Mouse (Mus musculus) CH12.LX (cell line): ENCODE data around the gene Mfap3. TPM values are rescaled to one million over a fixed set of nuclear protein-coding genes. Genes with fewer than 3 reads are reported as not detected.

Experiments used
- DNase-seq: peaks from one replicate; pipeline ENCODE4 v3.0.0-alpha.2; 2013; ENCODE audit errors: extremely low read depth
- H3K27ac ChIP-seq: 2 replicates; pipeline ENCODE4 v1.5.1; 2012; ENCODE audit warnings: low read depth, mild to moderate bottlenecking, control low read depth, moderate library complexity; ENCODE audit not compliant: insufficient read depth
- H3K27me3 ChIP-seq: replicated peaks from 2 replicates; pipeline ENCODE3; 2012; ENCODE audit warnings: inconsistent platforms
- H3K36me3 ChIP-seq, 2 experiments: replicated peaks in 1 of 2; 2 replicates each; pipeline versions ENCODE3 to v1.6.1; 2012; ENCODE audit warnings: inconsistent platforms in 1 of 2, low read length in 1 of 2, mild to moderate bottlenecking in 1 of 2, mixed read lengths in 1 of 2, moderate library complexity in 1 of 2; ENCODE audit not compliant: control insufficient read depth in 1 of 2, insufficient read depth in 1 of 2
- H3K4me1 ChIP-seq, 2 experiments: 2 replicates each; pipeline ENCODE4 v1.6.1; 2012; ENCODE audit warnings: inconsistent platforms in 1 of 2, moderate library complexity in 1 of 2; ENCODE audit not compliant: insufficient read depth in 2 of 2, control insufficient read depth in 1 of 2
- H3K4me2 ChIP-seq: 2 replicates; pipeline ENCODE4 v1.6.1; 2012; ENCODE audit warnings: low read depth, mild to moderate bottlenecking, control low read depth; ENCODE audit not compliant: poor library complexity, insufficient read depth, severe bottlenecking
- H3K4me3 ChIP-seq, 3 experiments: fragments of 150-350 bp in 1 of 3; sonication (generic) in 1 of 3; replicated peaks in 1 of 3; 2 replicates each; pipeline versions ENCODE3 to v1.5.1; 2011 to 2012; ENCODE audit warnings: low read depth in 2 of 3, low read length in 2 of 3, mild to moderate bottlenecking in 2 of 3, moderate library complexity in 2 of 3, control low read depth in 1 of 3, improper control_type of control experiment in 1 of 3, inconsistent platforms in 1 of 3, mixed read lengths in 1 of 3; ENCODE audit not compliant: poor library complexity in 1 of 3
- H3K79me2 ChIP-seq: replicated peaks from 2 replicates; pipeline ENCODE4 v1.6.1; 2012; ENCODE audit warnings: mild to moderate bottlenecking, moderate library complexity; ENCODE audit not compliant: control insufficient read depth, poor library complexity, insufficient read depth, severe bottlenecking; ENCODE audit errors: extremely low read depth
- H3K9ac ChIP-seq: 2 replicates; pipeline ENCODE4 v1.6.1; 2012; ENCODE audit warnings: low read depth, mild to moderate bottlenecking, control low read depth, moderate library complexity; ENCODE audit not compliant: insufficient read depth
- H3K9me3 ChIP-seq: replicated peaks from 2 replicates; pipeline ENCODE3; 2012; ENCODE audit warnings: low read length, inconsistent platforms, mixed read lengths
- CHD2 ChIP-seq: IDR thresholded peaks from 2 replicates; pipeline ENCODE4 v1.6.1; 2011; ENCODE audit warnings: low read length, improper control_type of control experiment
- CTCF ChIP-seq, 2 experiments: IDR thresholded peaks in 1 of 2; conservative IDR thresholded peaks in 1 of 2; 2 replicates each; pipeline ENCODE4 v1.5.1; 2011 to 2012; ENCODE audit warnings: low read depth in 2 of 2, low read length in 2 of 2, improper control_type of control experiment in 1 of 2, inconsistent platforms in 1 of 2, mild to moderate bottlenecking in 1 of 2, moderate library complexity in 1 of 2
- E2F4 ChIP-seq: IDR thresholded peaks from 2 replicates; pipeline ENCODE4 v1.6.1; 2011; ENCODE audit warnings: low read depth, low read length, improper control_type of control experiment; ENCODE audit not compliant: insufficient replicate concordance
- ELF1 ChIP-seq: IDR thresholded peaks from 2 replicates; pipeline ENCODE4 v1.6.1; 2014; ENCODE audit warnings: low read depth, mild to moderate bottlenecking, inconsistent platforms, low read length, improper control_type of control experiment
- GABPA ChIP-seq: IDR thresholded peaks from 2 replicates; pipeline ENCODE4 v1.6.1; 2012; ENCODE audit warnings: low read depth, low read length, improper control_type of control experiment, inconsistent platforms; ENCODE audit not compliant: insufficient replicate concordance
- MAFK ChIP-seq: IDR thresholded peaks from 2 replicates; pipeline ENCODE4 v1.6.1; 2011; ENCODE audit warnings: low read length, improper control_type of control experiment; ENCODE audit not compliant: insufficient replicate concordance
- MAX ChIP-seq: IDR thresholded peaks from 2 replicates; pipeline ENCODE4 v1.6.1; 2011; ENCODE audit warnings: low read length, improper control_type of control experiment
- MYC ChIP-seq: IDR thresholded peaks from 2 replicates; pipeline ENCODE4 v1.6.1; 2011; ENCODE audit warnings: low read depth, mild to moderate bottlenecking, improper control_type of control experiment, low read length
- NELFE ChIP-seq: IDR thresholded peaks from 2 replicates; pipeline ENCODE4 v1.6.1; 2011; ENCODE audit warnings: low read depth, low read length, improper control_type of control experiment
- TCF12 ChIP-seq: IDR thresholded peaks from 2 replicates; pipeline ENCODE4 v1.6.1; 2014; ENCODE audit warnings: low read depth, mild to moderate bottlenecking, inconsistent platforms, low read length, improper control_type of control experiment
- UBTF ChIP-seq: IDR thresholded peaks from 2 replicates; pipeline ENCODE4 v1.6.1; 2012; ENCODE audit warnings: low read depth, mild to moderate bottlenecking, inconsistent platforms, low read length, improper control_type of control experiment, moderate library complexity
- USF1 ChIP-seq: IDR thresholded peaks from 2 replicates; pipeline ENCODE4 v1.6.1; 2014; ENCODE audit warnings: low read depth, mild to moderate bottlenecking, inconsistent platforms, low read length, improper control_type of control experiment
- ZKSCAN1 ChIP-seq: IDR thresholded peaks from 2 replicates; pipeline ENCODE4 v1.6.1; 2012; ENCODE audit warnings: low read depth, inconsistent platforms, low read length, improper control_type of control experiment, borderline replicate concordance
- ZNF384 ChIP-seq: IDR thresholded peaks from 2 replicates; pipeline ENCODE4 v1.6.1; 2012; ENCODE audit warnings: low read depth, low read length, improper control_type of control experiment, inconsistent platforms
- dilution Hi-C: fragments of 300-500 bp; cut with MboI; formaldehyde crosslinking; loops from 2 replicates; pipeline ENCODE4 v1.14.3; 2020; ENCODE audit warnings: low sequenced_read_pairs; ENCODE audit not compliant: extremely low pct_unique_long_range_greater_than_20kb, extremely low pct_ligation_motif_present
- in situ Hi-C: fragments of 300-500 bp; cut with MboI; formaldehyde crosslinking; loops from 3 replicates; pipeline ENCODE4 v1.14.3; 2019; ENCODE audit warnings: low sequenced_read_pairs, low pct_ligation_motif_present, low pct_unique_long_range_greater_than_20kb, mixed read lengths
- polyA plus RNA-seq: library from polyadenylated mRNA; unstranded; fragments of >175 nt; gene quantifications from 2 replicates; pipeline ENCODE4 v1.2.1, GENCODE M21; 2012; ENCODE audit warnings: low read depth; ENCODE audit not compliant: insufficient read length
- total RNA-seq, 2 experiments: library from RNA; depleted of rRNA; stranded (reverse); fragments of 300-350 nt in 1 of 2; fragments of >200 nt in 1 of 2; gene quantifications; 2 replicates each; pipeline ENCODE4 v1.2.3; 2012 to 2014

The Mfap3 gene
- total and polyA plus RNA-seq, 3 experiments = 22.6 to 32.2 (median 27.0) TPM

GRCm38 (mm10) chr11:57535912-57536311 lies 17.4 kb downstream of the Mfap3 start:
- Histone ChIP-seq H3K27me3 (no peaks in the 10 kb centered on the region), H3K4me2 (no peak overlapping the region), H3K79me2 (no peaks in the 10 kb centered on the region; the same call in 1 of the 2 replicates), H3K9me3 (peaks cover 2% of the 10 kb centered on the region), H3K36me3 (peaks cover 18 to 53% of the 10 kb centered on the region in 2 experiments), H3K27ac (no peak overlapping the region), H3K4me1 (peaks cover 0 to 10% of the 10 kb centered on the region in 2 experiments; a peak in 1 of 4 replicates), H3K9ac (no peak overlapping the region), H3K4me3 (no peak overlapping the region)
- in situ Hi-C loops = loop anchor here (25.0 kb wide), 1 partner anchor 401 kb away; no protein-coding TSS in a partner anchor
- dilution Hi-C loops = no loop called here
- DNase-seq = no peak
- TF ChIP-seq E2F4 (no peak), USF1 (no peak)

- Histone ChIP-seq H3K4me1 (no peaks in the 10 kb centered on the region), H3K79me2 (no peaks in the 10 kb centered on the region), H3K9ac (no peak overlapping the region)
- in situ Hi-C loops = loop anchor here (25.0 kb wide), 1 partner anchor 397 kb away; no protein-coding TSS in a partner anchor
- TF ChIP-seq ELF1 (no peak), TCF12 (no peak), MAX (no peak), GABPA (no peak), CHD2 (no peak)
- TF ChIP-seq, all 38 proteins: peak for 0
- no peak for DNase-seq
- Histone ChIP-seq H3K36me3 (peaks cover 0 to 23% of the 10 kb centered on the region in 2 experiments), H3K27me3 (no peaks in the 10 kb centered on the region), H3K4me3 (no peak overlapping the region), H3K9me3 (peaks cover 2% of the 10 kb centered on the region), H3K4me2 (no peak overlapping the region), H3K27ac (no peak overlapping the region)
- dilution Hi-C loops = no loop called here
Observed at GRCm38 (mm10) chr11:57539841-57540418, 21.5 kb downstream of the Mfap3 start.

GRCm38 (mm10) chr11:57540681-57541080 lies 22.2 kb downstream of the Mfap3 start:
- no peak for DNase-seq
- Histone ChIP-seq H3K79me2 (no peaks in the 10 kb centered on the region), H3K4me2 (no peak overlapping the region), H3K4me1 (no peaks in the 10 kb centered on the region), H3K4me3 (no peak overlapping the region), H3K27me3 (no peaks in the 10 kb centered on the region), H3K9me3 (peaks cover 2% of the 10 kb centered on the region), H3K9ac (no peak overlapping the region), H3K27ac (no peak overlapping the region), H3K36me3 (peaks cover 0 to 19% of the 10 kb centered on the region in 2 experiments)
- in situ Hi-C loops = loop anchor here (25.0 kb wide), 1 partner anchor 397 kb away; no protein-coding TSS in a partner anchor
- dilution Hi-C loops = no loop called here
- TF ChIP-seq CTCF (conservative IDR thresholded peaks at IDR 0.05 in 1 of 2, IDR thresholded peaks at IDR 0.05 in 1 of 2; ENCODE audit: low read depth in 2 of 2, low read length in 2 of 2) (no peak), UBTF (no peak), E2F4 (no peak), MAFK (no peak), ELF1 (no peak), MYC (no peak), ZNF384 (no peak), ZKSCAN1 (no peak), NELFE (no peak)
